Mouse (Mus musculus): Measurements from ENCODE around the gene Kank3. TPM values are rescaled to one million over a fixed set of nuclear protein-coding genes. Genes with fewer than 3 reads are reported as not detected.

Kank3 gene
- total RNA-seq, 2 experiments from 2014 or later = 66.2 to 93.4 TPM

DNA sequence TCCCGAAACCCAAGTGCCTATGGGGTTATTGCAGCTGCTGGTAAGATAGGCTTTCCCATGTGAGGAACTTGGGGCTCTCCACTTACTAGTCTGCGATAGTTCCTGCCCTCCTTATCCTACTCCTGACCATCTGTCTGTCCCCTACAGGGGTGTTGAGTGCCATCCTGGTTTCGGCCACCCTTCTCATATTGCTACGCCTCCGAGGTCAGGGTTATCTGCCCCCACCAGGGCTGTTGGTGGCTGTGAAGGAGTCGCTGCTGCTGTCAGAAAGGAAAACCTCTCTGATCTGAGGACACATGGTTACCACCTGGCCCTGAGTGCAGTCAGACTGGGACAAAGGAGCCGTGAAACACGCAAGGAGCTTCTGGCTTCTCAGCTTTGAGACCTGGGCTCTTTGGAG lies 37.8 kb downstream of the Kank3 start:
- DNase-seq (ENCODE audit: low spot score in 2 of 2) = no peak

DNA sequence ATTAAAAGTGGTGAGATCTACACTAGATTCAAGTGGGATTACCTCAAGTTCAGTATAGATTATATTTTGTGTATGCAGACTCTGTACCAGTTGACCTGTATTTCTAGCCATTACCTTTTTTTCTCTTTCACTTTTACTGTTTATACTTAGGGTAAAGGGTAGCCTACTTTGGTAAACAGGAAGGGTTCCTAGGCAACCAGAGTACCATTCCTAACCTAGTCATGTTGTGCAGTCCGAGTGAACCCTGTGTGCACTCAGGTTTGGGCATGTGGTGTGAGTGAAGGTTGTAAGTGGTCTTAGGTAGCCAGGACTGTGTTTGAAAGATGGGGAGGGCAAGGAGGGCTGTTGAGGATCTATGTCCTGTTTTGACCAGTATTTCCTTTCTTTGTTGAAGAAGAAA lies 41.0 kb downstream of the Kank3 start:
- no peak for DNase-seq (ENCODE audit: low spot score in 2 of 2)

DNA sequence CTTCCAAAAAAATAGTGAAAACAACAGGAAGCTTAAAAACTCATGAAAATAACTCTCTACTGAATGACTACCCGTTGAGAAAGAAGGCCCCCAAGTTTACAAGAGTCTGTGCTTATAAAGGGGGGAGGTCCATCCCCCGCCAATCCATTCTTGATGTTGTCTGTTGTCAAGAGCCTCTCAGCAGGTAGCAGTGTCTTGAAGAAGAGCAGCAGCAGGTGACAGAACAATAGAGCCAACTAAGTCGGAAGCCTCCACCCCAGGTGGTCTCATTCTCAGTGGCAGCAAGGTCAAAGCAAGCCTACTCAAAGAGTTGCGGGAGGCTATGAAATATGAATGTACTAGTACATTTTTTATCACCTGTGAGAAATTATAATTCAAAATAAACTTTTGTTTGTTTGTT lies 47.5 kb downstream of the Kank3 start:
- no peak for DNase-seq (ENCODE audit: low spot score in 2 of 2)

DNA sequence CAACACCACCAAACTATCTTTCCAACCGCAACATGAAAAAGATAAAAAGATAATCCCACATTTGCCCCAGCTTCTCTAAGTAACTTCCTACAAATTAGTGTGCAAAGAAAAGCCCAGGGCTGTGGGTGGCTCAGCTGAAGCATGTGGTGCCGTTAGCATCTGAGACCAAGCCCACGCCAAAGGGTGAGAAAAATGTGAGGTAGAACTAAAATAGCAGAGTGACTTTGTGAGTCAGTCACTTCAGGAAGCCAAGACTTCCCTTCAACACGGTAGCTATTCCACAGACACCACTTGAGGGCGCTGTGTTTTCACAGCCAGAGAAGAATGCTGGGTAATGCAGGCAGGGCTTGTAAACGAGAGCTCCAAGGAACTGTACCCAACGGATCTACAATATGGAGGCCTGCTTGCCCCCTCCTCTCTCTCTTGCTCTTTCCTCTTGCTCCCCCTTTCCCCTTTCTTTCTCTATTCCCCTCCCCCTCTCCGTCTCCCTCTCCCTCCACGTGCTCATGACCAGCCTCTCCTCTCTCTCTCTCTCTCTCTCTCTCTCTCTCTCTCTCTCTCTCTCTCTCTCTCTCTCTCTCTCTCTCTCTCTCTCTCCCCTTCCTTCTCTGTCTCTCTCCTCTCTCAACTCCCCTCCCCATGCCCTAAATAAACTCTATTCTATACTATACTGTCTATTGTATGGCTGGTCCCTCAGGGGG lies 55.2 kb downstream of the Kank3 start:
- peak; percentile 40 to 56 for DNase-seq (ENCODE audit: low spot score in 2 of 2)

Other genes with a start within 250 kb of the Kank3 start
- 10 to 100 TPM; 28.9 to 31.8 TPM for gene Zfp414, start 181.4 kb upstream of the Kank3 start, total RNA-seq (2021)
- gene Pram1, start 172.5 kb upstream of the Kank3 start, total RNA-seq (2021) = under 1 TPM in 1 of 2 experiments, not detected in 1; 0.38 TPM
- 100 to 1,000 TPM; 169 to 184 TPM for gene Hnrnpm, start 123.7 kb upstream of the Kank3 start, total RNA-seq (2021)
- 100 to 1,000 TPM; 122 to 124 TPM for gene March2, start 91.8 kb upstream of the Kank3 start, total RNA-seq (2021)
- gene Rab11b, start 50.0 kb upstream of the Kank3 start, total RNA-seq (2021) = 100 to 1,000 TPM; 208 to 255 TPM
- gene Angptl4, start 28.7 kb upstream of the Kank3 start, total RNA-seq (2021) = 100 to 1,000 TPM in 1 of 2 experiments, 10 to 100 TPM in 1; 47.8 to 111 TPM
- 1,000 to 10,000 TPM; 1,292 to 1,451 TPM for gene Rps28, start 14.0 kb downstream of the Kank3 start, total RNA-seq (2021)
- 100 to 1,000 TPM; 487 to 498 TPM for gene Ndufa7, start 14.1 kb downstream of the Kank3 start, total RNA-seq (2021)
- gene Cd320, start 32.6 kb downstream of the Kank3 start, total RNA-seq (2021) = 10 to 100 TPM; 24.0 to 39.7 TPM
- gene Gm7029, start 63.3 kb downstream of the Kank3 start, total RNA-seq (2021) = not detected
- gene Kifc1, start 80.1 kb downstream of the Kank3 start, total RNA-seq (2021) = 1 to 10 TPM in 1 of 2 experiments, under 1 TPM in 1; 0.86 to 1.8 TPM
- not detected for gene Platr17, start 94.6 kb downstream of the Kank3 start, total RNA-seq (2021)
- gene Daxx, start 98.9 kb downstream of the Kank3 start, total RNA-seq (2021) = 10 to 100 TPM; 25.5 to 29.7 TPM
- 100 to 1,000 TPM; 179 to 234 TPM for gene Tapbp, start 105.4 kb downstream of the Kank3 start, total RNA-seq (2021)
- gene Zbtb22, start 105.4 kb downstream of the Kank3 start, total RNA-seq (2021) = 10 to 100 TPM; 20.3 to 23.3 TPM
- 10 to 100 TPM; 42.8 to 46.3 TPM for gene Rgl2, start 119.0 kb downstream of the Kank3 start, total RNA-seq (2021)
- 10 to 100 TPM; 79.6 to 90.7 TPM for gene Pfdn6, start 129.8 kb downstream of the Kank3 start, total RNA-seq (2021)
- gene Wdr46, start 130.1 kb downstream of the Kank3 start, total RNA-seq (2021) = 10 to 100 TPM; 29.2 to 35.7 TPM
- 1 to 10 TPM; 3.9 to 5.0 TPM for gene B3galt4, start 141.0 kb downstream of the Kank3 start, total RNA-seq (2021)
- gene Vps52, start 145.3 kb downstream of the Kank3 start, total RNA-seq (2021) = 10 to 100 TPM; 51.1 to 53.5 TPM
- 100 to 1,000 TPM; 672 to 676 TPM for gene Rps18, start 145.5 kb downstream of the Kank3 start, total RNA-seq (2021)
- 1,000 to 10,000 TPM in 1 of 2 experiments, 100 to 1,000 TPM in 1; 550 to 1,344 TPM for gene H2-K1, start 189.8 kb downstream of the Kank3 start, total RNA-seq (2021)
- 10 to 100 TPM; 43.9 to 45.5 TPM for gene Ring1, start 214.2 kb downstream of the Kank3 start, total RNA-seq (2021)
- 100 to 1,000 TPM; 246 to 274 TPM for gene H2-Ke6, start 217.5 kb downstream of the Kank3 start, total RNA-seq (2021)
- gene Slc39a7, start 221.2 kb downstream of the Kank3 start, total RNA-seq (2021) = 100 to 1,000 TPM; 131 to 156 TPM
- 10 to 100 TPM; 55.9 to 58.2 TPM for gene Rxrb, start 221.3 kb downstream of the Kank3 start, total RNA-seq (2021)
- gene Col11a2, start 228.9 kb downstream of the Kank3 start, total RNA-seq (2021) = 1 to 10 TPM; 1.4 to 1.9 TPM